Mouse (Mus musculus) thymus, adult 2 months (tissue): ENCODE measurements around the gene Sept7. TPM values are rescaled to one million over a fixed set of nuclear protein-coding genes. Genes with fewer than 3 reads are reported as not detected.
"Not testable (repeated sequence)": the region's sequence is repeated elsewhere in the genome, so short reads cannot be mapped to it uniquely, and the experiment has no call there.

Experiments used
- DNase-seq: peaks from one replicate; pipeline ENCODE4 v3.0.0; 2021
- H3K27ac ChIP-seq: fragments of 200-500 bp; 2 replicates; pipeline ENCODE4 v1.5.1; 2012; ENCODE audit warnings: low read length, control low read depth; ENCODE audit not compliant: control insufficient read depth, insufficient read depth
- H3K27me3 ChIP-seq: fragments of 200-500 bp; 2 replicates; pipeline ENCODE4 v1.6.1; 2012; ENCODE audit warnings: mild to moderate bottlenecking, low read length, moderate library complexity, mixed read lengths; ENCODE audit not compliant: control insufficient read depth, insufficient read depth
- H3K36me3 ChIP-seq: fragments of 200-500 bp; 2 replicates; pipeline ENCODE4 v1.6.1; 2012; ENCODE audit warnings: mild to moderate bottlenecking, low read length, moderate library complexity; ENCODE audit not compliant: control insufficient read depth, insufficient read depth
- H3K4me1 ChIP-seq: fragments of 200-500 bp; replicated peaks from 2 replicates; pipeline ENCODE4 v1.6.1; 2012; ENCODE audit warnings: low read length; ENCODE audit not compliant: control insufficient read depth, insufficient read depth
- H3K4me3 ChIP-seq: fragments of 200-500 bp; 2 replicates; pipeline ENCODE4 v1.5.1; 2012; ENCODE audit warnings: mild to moderate bottlenecking, low read length, control low read depth, moderate library complexity; ENCODE audit not compliant: control insufficient read depth, insufficient read depth
- CTCF ChIP-seq: fragments of 200-500 bp; IDR thresholded peaks from 2 replicates; pipeline ENCODE4 v1.5.1; 2012; ENCODE audit warnings: mild to moderate bottlenecking, control low read depth, low read length, moderate library complexity, borderline replicate concordance; ENCODE audit not compliant: control insufficient read depth, poor library complexity, insufficient read depth; ENCODE audit errors: extremely low read depth
- POLR2A ChIP-seq: fragments of 200-500 bp; IDR thresholded peaks from 2 replicates; pipeline ENCODE4 v1.6.1; 2012; ENCODE audit warnings: mild to moderate bottlenecking, low read length, control low read depth, moderate library complexity; ENCODE audit not compliant: control insufficient read depth, poor library complexity, insufficient read depth; ENCODE audit errors: extremely low read depth
- WGBS: fragments of 180-500 bp; shearing (Covaris S2); methylation state at CpG from one replicate; pipeline ENCODE4 v1.1.7; 2018; 5-methylcytosine and 5-hydroxymethylcytosine counted together
- polyA plus RNA-seq: library from polyadenylated mRNA; depleted of rRNA; stranded (reverse); fragments of >200 nt; gene quantifications from 2 replicates; pipeline ENCODE4 v1.2.3, GENCODE M21; 2012

The Sept7 gene
- polyA plus RNA-seq, 1 experiment, result 16.0 TPM

DNA sequence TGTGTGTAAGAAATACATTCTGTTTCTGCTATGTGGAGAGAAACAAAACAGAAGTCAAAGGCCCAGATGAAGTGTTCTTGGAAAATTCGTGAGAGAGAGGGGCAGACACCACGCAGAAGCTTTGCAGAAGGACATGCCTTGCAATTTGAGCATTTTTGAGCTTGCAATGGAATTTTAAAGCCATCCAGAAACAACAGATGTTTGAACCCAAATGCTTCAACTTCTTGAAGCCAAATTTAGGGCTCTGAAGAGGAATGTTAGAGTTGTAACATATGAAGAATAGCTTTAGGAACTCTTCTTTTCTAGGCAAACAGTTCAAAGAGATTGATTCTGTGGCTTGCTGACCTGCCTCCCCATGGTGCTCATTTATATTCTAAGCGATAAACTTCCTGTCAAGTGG is 33.3 kb upstream of the Sept7 start:
- Histone ChIP-seq H3K27me3 (no peaks in the 10 kb centered on the region), H3K36me3 (no peaks in the 10 kb centered on the region), H3K27ac (no peak overlapping the region), H3K4me3 (no peak overlapping the region), H3K4me1 (0 out of 2 replicates have a peak, but pooled peaks cover 2% of the 10 kb centered on the region)
- 90% methylated on average over 3 of the region's 3 CpGs for WGBS
- TF ChIP-seq CTCF (no peak), POLR2A (no peak)
- no peak for DNase-seq

DNA sequence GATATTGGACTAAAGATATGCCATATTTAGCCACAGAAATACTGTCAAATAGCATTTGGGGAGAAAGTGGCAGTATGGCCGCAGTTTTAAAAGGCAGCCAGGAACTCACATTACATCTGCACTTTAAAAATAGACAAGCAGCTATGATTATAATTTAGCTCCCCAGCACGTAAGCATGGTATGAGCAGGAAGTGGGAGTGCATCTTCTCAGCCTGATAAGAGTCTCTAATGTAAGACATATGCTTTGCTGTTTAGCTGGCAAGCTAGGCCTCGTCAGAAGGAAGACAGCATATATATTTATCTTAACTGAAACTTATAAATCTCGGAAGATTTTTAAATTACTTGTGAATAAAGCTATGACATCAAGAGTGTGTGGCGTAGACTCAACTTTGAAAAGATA is 32.4 kb upstream of the Sept7 start:
- DNase-seq, result no peak
- TF ChIP-seq POLR2A, result no peak
- TF ChIP-seq CTCF, result no peak
- H3K27ac ChIP-seq, result no peak overlapping the region
- 0 out of 2 replicates have a peak, but pooled peaks cover 2% of the 10 kb centered on the region for H3K4me1 ChIP-seq
- 46% methylated on average over 5 of the region's 5 CpGs for WGBS
- no peaks in the 10 kb centered on the region for H3K36me3 ChIP-seq
- H3K27me3 ChIP-seq, result no peaks in the 10 kb centered on the region
- H3K4me3 ChIP-seq, result no peak overlapping the region

DNA sequence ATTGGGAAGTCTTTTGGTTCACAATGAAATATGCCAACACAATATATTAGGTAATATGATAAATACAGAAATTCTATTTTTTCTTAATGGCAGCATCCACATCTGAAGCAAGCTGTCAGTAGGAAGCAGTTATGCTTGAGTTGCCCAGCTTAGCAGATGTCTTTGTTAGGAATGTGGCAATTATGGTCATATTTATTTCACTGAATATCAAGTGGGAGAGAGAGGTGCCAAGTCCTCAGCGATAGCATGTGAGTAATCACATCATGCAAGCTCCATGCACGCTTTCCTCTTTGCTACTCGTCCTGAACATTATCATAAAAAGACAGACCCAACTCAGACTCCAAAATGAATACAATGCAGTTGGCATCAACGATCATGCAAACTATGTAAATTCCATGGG is 27.3 kb upstream of the Sept7 start:
- H3K36me3 ChIP-seq, result no peaks in the 10 kb centered on the region
- no peak overlapping the region for H3K4me3 ChIP-seq
- H3K4me1 ChIP-seq, result 0 out of 2 replicates have a peak, but pooled peaks cover 2% of the 10 kb centered on the region
- DNase-seq, result no peak
- TF ChIP-seq CTCF (no peak), POLR2A (no peak)
- no peak overlapping the region for H3K27ac ChIP-seq
- WGBS, result 91% methylated on average over 4 of the region's 4 CpGs
- no peaks in the 10 kb centered on the region for H3K27me3 ChIP-seq

DNA sequence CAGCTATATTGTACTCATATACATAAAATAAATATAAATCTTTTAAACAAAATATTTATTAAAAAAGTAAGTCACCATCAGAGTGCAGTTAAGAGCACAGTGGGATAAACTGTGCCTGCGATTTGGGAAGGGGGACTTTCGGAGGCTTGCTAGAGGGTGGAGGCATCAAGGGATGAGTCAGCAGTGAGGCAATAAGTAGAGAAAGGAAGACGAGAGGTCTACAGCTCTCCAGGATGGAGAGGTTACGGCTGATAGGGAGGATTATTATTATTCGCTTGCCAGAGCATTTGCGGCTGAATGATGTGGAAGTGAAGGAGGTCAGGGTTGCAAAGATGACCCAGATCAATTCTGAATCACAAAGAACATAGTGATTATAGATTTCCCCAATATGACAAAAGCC is 22.5 kb upstream of the Sept7 start:
- WGBS, result 93% methylated on average over 6 of the region's 6 CpGs
- no peak for TF ChIP-seq POLR2A
- no peak for TF ChIP-seq CTCF
- no peak overlapping the region for H3K27ac ChIP-seq
- no peaks in the 10 kb centered on the region for H3K4me1 ChIP-seq
- no peak for DNase-seq
- no peaks in the 10 kb centered on the region for H3K36me3 ChIP-seq
- no peaks in the 10 kb centered on the region for H3K27me3 ChIP-seq
- H3K4me3 ChIP-seq, result no peak overlapping the region

DNA sequence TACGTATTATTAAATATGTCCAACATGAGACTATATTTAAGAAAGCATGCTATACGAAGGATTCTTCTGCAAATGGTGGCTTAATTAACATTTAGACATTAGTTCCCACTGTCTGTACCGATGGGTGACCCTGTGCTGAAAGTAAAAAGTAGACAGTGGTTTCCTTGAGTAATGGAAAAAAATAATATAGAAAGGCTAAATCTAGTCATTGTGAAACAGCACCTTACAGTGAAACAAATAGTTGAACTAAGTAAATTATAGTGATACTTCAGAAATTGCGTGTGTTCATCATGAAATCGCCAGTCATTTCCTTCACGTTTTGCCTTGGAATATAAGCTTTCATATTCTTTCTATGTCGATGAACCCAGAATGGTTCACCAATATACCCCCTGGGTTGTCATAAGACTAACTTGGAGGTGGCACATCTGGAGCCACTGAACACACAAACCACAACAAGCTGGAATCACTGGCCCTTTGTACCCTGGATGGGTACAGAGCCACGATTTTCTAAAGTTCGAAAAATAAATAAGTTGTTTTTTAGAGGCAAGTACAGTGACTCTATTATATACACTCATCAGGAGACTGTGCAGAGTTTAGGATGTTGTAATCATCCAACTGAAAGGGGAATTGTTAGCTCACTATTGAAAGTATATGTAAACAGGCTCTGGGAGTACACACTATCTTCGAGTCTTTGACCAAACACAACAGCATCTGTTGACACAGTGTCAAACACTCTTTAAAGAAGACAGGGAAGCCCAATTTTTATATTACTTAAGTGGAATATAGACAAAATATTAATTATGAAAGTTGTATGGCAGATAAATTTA is 21.8 kb upstream of the Sept7 start:
- Histone ChIP-seq H3K4me3 (no peak overlapping the region), H3K27ac (no peak overlapping the region), H3K36me3 (no peaks in the 10 kb centered on the region), H3K4me1 (no peaks in the 10 kb centered on the region), H3K27me3 (no peaks in the 10 kb centered on the region)
- DNase-seq, result no peak
- TF ChIP-seq POLR2A (no peak), CTCF (no peak)
- 92% methylated on average over 10 of the region's 10 CpGs for WGBS

DNA sequence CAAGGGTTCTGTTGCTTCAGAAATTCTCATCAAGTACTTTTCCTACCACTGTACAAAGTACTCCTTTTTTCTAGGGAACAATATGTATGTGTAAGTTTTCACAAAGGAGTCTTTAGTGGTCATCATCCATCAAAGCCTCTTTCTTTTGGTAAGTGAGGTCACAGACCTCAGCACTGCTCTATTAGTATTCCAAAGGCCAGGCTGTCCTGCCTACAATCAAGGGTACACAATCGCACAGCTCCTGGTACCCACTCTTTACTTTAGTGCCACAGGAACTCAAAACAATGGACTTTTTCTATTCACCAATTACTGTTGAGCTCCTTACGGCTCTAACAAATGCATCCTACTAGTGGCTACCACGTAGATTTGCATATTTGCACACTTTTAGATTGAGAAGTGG is 11.2 kb upstream of the Sept7 start:
- no peaks in the 10 kb centered on the region for H3K36me3 ChIP-seq
- TF ChIP-seq POLR2A (no peak), CTCF (no peak)
- no peaks in the 10 kb centered on the region for H3K4me1 ChIP-seq
- WGBS, result 96% methylated on average over 3 of the region's 3 CpGs
- no peak overlapping the region for H3K27ac ChIP-seq
- H3K27me3 ChIP-seq, result no peaks in the 10 kb centered on the region
- no peak overlapping the region for H3K4me3 ChIP-seq
- no peak for DNase-seq

DNA sequence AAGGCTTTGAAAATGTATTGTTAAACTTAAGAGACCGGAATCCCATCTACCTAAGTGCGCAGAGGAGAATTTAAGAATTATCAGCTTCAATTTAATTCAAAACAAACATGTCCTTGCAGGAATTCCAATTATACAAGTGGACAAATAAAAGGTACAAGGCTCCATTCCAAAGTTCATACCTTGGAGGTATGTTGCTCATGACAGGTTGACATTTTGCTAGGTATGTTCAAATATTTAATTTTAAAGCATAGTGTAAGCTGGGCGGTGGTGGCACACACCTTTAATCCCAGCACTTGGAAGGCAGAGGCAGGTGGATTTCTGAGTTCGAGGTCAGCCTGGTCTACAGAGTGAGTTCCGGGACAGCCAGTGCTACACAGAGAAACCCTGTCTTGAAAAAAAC is 10.5 kb upstream of the Sept7 start:
- not testable (repeated sequence) for H3K27me3 ChIP-seq, H3K36me3 ChIP-seq, H3K4me1 ChIP-seq, H3K4me3 ChIP-seq, H3K27ac ChIP-seq, DNase-seq
- 97% methylated on average over 5 of the region's 5 CpGs for WGBS
